Mouse (Mus musculus) embryo, embryonic 9.5 days (tissue): Measurements from ENCODE around the gene Igfbp3.

Source experiments
- DNase-seq: peaks from one replicate; pipeline ENCODE4 v3.0.0-alpha.2; 2017; ENCODE audit errors: extremely low spot score

Gene Igfbp3

DNA sequence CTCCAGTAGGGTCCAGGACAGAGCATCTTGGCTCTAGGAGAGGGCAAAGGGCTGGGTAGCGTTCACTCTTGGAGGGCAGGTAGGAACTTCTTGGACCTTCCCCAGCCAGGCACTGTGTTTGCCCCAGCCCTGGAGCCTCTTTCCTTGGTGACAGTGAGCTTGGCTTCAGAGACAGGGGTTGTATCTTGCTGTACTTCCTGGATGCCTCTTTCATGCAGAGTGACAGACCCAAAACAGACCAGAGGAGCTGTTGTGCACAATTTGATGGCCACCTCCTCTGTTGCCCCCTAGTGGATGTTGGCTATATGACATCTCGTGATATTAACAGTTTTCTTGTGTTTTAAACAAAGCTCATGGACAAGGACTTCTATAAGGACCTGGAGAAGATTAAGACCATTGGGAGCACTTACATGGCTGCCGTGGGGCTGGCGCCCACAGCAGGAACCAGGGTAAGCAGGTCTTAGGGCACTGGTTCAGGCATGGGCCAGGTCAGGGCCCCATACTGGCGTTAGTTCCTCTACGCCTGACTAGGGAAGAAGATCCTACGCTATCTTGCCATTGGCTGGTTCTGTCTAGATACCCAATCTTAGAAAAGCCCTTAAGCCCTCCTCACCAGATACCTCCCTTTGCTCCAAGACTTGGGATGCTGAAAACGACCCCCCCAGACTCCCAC lies 52.1 kb downstream of the Igfbp3 start:
- peak; percentile 54 for DNase-seq

DNA sequence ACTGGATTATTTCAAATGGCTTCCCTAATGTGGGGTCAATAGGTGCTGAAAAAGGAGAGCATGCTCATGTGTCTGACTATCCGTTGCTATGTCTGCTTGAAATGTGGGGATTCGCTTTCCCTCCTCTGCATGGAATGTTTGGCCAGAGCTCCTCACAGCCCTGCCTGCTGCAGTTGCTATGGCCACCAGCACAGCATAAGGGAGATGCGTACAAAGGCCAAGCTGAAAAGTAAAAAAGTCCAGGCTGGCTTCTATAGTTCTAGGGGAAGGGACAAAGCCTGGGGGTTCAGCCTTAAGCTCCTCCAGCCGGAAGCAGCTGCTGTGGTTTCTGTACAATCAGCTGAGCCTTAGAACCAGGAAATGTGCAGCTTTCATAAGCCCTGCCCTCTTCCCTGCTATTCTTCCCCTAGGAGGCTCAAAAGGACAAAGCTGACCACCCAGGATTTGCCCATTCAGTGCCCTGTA lies 53.1 kb downstream of the Igfbp3 start:
- DNase-seq = no peak

DNA sequence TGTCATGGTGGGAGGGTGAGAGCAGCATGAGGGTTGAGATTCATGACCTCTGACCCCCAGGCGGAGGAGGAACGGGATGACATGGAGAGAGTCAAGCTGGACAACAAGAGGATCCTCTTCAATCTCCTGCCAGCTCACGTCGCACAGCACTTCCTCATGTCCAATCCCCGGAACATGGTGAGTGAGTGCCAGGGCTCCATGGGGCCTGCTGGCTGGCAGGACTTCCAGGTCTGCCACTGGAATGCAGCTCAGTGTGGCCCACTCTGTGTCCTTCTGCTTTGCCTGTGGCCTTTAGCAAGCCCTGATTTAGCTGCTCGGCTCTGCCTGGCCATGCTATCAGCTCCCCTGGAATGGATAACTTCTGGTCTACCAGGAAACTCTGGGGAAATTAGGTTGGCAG lies 53.6 kb downstream of the Igfbp3 start:
- no peak for DNase-seq

DNA sequence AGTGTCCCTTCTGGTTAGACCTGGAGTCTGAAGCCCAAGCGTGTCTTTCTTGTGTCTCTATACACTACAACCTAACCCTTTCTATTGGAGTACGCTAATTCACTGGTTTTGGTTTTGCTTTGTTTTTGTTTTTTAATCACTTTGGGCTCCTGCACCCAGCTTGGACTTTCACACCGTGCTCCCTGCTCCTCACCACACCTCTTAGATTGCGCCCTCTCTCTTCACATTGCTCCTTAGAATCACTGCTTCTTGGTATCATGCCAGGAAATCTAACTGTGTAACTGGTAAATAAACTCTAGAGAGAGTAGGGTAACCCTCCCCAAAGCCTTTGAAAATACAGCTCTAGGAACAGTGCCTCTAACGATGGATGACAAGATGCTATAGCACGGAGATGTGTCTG lies 55.5 kb downstream of the Igfbp3 start:
- DNase-seq = no peak

DNA sequence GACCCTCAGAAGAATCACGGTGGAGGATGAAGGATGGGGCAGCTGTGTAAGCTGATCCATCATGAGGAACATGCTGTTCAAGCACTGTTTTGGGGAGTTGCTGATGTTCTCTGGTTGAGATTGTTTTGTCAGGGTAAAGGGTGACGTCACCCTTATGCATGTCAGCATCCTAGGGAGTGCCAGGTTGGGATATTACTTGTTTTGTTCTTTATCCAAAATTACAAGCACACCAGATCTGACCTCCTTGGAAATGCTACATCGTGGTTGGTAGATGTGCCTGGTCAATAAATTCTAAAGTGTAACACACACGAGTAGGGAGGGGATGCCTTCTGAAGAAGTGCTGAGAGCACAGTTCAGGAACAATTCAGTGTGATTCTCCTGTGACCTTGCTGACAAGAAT lies 57.3 kb downstream of the Igfbp3 start:
- no peak for DNase-seq
